Mouse (Mus musculus) heart, postnatal 0 days (tissue): ENCODE results near the gene Gm42906. TPM values are rescaled to one million over a fixed set of nuclear protein-coding genes. Genes with fewer than 3 reads are reported as not detected.
A peak's percentile ranks its signal among the peaks of the same experiment; 100 is the strongest.

Experiments used
- ATAC-seq: fragments of 200-750 bp; cut with Nextera tagmentation; 2 replicates; pipeline ENCODE4 v1.8.0; 2017; ENCODE audit warnings: low read depth, moderate number of reproducible peaks, moderate library complexity; ENCODE audit not compliant: insufficient read depth
- DNase-seq: peaks from one replicate; pipeline ENCODE4 v3.0.0-alpha.2; 2016; ENCODE audit warnings: low spot score
- H3K27ac ChIP-seq: fragments of 300-500 bp; sonication (generic); 2 replicates; pipeline ENCODE4 v1.5.1; 2014; ENCODE audit warnings: low read depth, mild to moderate bottlenecking
- H3K27me3 ChIP-seq: fragments of 300-500 bp; sonication (generic); 2 replicates; pipeline ENCODE4 v1.6.1; 2014; ENCODE audit warnings: low read length, mixed read lengths; ENCODE audit not compliant: control insufficient read depth, insufficient read depth
- H3K36me3 ChIP-seq: fragments of 300-500 bp; sonication (generic); replicated peaks from 2 replicates; pipeline ENCODE4 v1.6.1; 2014; ENCODE audit warnings: low read length, mixed read lengths; ENCODE audit not compliant: control insufficient read depth, insufficient read depth
- H3K4me1 ChIP-seq: fragments of 300-500 bp; sonication (generic); 2 replicates; pipeline ENCODE4 v1.6.1; 2014; ENCODE audit warnings: antibody characterized with exemption; ENCODE audit not compliant: control insufficient read depth, insufficient read depth
- H3K4me2 ChIP-seq: fragments of 300-500 bp; sonication (generic); 2 replicates; pipeline ENCODE4 v1.6.1; 2014; ENCODE audit warnings: low read depth, mild to moderate bottlenecking, low read length, moderate library complexity
- H3K4me3 ChIP-seq: fragments of 300-500 bp; sonication (generic); 2 replicates; pipeline ENCODE4 v1.5.1; 2014; ENCODE audit warnings: low read depth, low read length
- H3K9ac ChIP-seq: fragments of 300-500 bp; sonication (generic); replicated peaks from 2 replicates; pipeline ENCODE4 v1.6.1; 2014; ENCODE audit warnings: low read depth, low read length, mixed read lengths
- H3K9me3 ChIP-seq: fragments of 300-500 bp; sonication (generic); replicated peaks from 2 replicates; pipeline ENCODE4 v1.6.1; 2016; ENCODE audit warnings: low read length; ENCODE audit not compliant: control insufficient read depth
- CTCF ChIP-seq: IDR thresholded peaks from 2 replicates; pipeline ENCODE4 v1.5.1; 2016; ENCODE audit warnings: antibody characterized with exemption, control low read depth, low read depth
- EP300 ChIP-seq: IDR thresholded peaks from 2 replicates; pipeline ENCODE4 v1.6.1; 2016; ENCODE audit warnings: antibody characterized with exemption, low read depth
- WGBS: fragments of 180-500 bp; shearing (Covaris S2); extraction: QIAGEN DNeasy Blood & Tissue Kit; methylation state at CpG from one replicate; pipeline ENCODE4 v1.1.7; 2014; 5-methylcytosine and 5-hydroxymethylcytosine counted together
- polyA plus RNA-seq: library from polyadenylated mRNA; unstranded; fragments of >200 nt; fragmentation: Nextera tagmentation; extraction: Ambion mirVana; gene quantifications from 2 replicates; pipeline ENCODE4 v1.2.1, GENCODE M21; 2015
- total RNA-seq: library from RNA; depleted of rRNA; stranded (reverse); fragments of >200 nt; gene quantifications from 2 replicates; pipeline ENCODE4 v1.2.3, GENCODE M21; 2014; ENCODE audit warnings: low replicate concordance

The Gm42906 gene
- total and polyA plus RNA-seq, 2 experiments from 2014 or later = not detected

DNA sequence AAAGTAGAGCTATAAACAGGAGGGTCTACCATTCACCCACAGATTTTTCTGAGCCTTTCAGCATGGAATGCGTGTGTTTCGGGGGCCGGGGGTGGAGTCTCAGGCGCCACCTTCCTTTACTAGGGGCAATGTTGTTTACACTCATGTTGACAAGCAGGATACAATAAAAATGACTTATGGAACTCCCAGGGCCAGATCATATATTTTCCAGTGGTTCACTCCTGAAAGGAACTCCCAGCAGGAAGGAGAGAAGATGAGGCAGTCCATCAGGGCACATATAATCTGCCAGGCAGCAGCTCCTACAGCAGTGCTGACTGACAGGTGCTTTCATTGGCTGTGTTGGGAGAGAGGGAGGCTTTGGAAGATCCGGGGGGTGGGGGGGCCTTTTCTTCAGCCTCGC lies 260.3 kb downstream of the Gm42906 start:
- Histone ChIP-seq H3K9me3 (no peaks in the 10 kb centered on the region), H3K36me3 (no peaks in the 10 kb centered on the region), H3K27ac (no peak overlapping the region), H3K4me2 (no peak overlapping the region), H3K27me3 (no peaks in the 10 kb centered on the region), H3K4me3 (no peak overlapping the region), H3K9ac (no peak overlapping the region), H3K4me1 (peaks cover 25% of the 10 kb centered on the region)
- ATAC-seq (no peak), DNase-seq (no peak)
- TF ChIP-seq EP300 = no peak
- no peak for TF ChIP-seq CTCF
- WGBS = 83% methylated on average over 6 of the region's 6 CpGs

GRCm38 (mm10) chr5:151166266-151166665 lies 261.7 kb downstream of the Gm42906 start:
- Histone ChIP-seq H3K27me3 (no peaks in the 10 kb centered on the region), H3K4me3 (no peak overlapping the region), H3K4me2 (no peak overlapping the region), H3K4me1 (peaks cover 25% of the 10 kb centered on the region), H3K9me3 (no peaks in the 10 kb centered on the region), H3K36me3 (no peaks in the 10 kb centered on the region), H3K27ac (peak overlapping the region; percentile 65), H3K9ac (no peak overlapping the region)
- DNase-seq (peak; percentile 73), ATAC-seq (peak; percentile 89)
- WGBS = 42% methylated on average over 5 of the region's 5 CpGs
- TF ChIP-seq CTCF (no peak), EP300 (0 out of 2 replicates have a peak, but pooled peaks have one; percentile 30)

GRCm38 (mm10) chr5:151165381-151166016 lies 262.5 kb downstream of the Gm42906 start:
- peaks cover 30% of the 10 kb centered on the region for H3K4me1 ChIP-seq
- peak overlapping the region; percentile 65; the same call in 1 of the 2 replicates for H3K27ac ChIP-seq
- no peak overlapping the region for H3K9ac ChIP-seq
- TF ChIP-seq EP300 = no peak
- no peak for TF ChIP-seq CTCF
- no peaks in the 10 kb centered on the region for H3K36me3 ChIP-seq
- DNase-seq = no peak
- H3K27me3 ChIP-seq = no peaks in the 10 kb centered on the region
- H3K9me3 ChIP-seq = no peaks in the 10 kb centered on the region
- H3K4me3 ChIP-seq = no peak overlapping the region
- H3K4me2 ChIP-seq = no peak overlapping the region
- 67% methylated on average over 6 of the region's 6 CpGs for whole genome bisulfite sequencing
- no peak for ATAC-seq

- no peaks in the 10 kb centered on the region for H3K36me3 ChIP-seq
- WGBS = 72% methylated on average over 4 of the region's 4 CpGs
- H3K9me3 ChIP-seq = no peaks in the 10 kb centered on the region
- DNase-seq (no peak), ATAC-seq (no peak)
- TF ChIP-seq CTCF (no peak), EP300 (no peak)
- H3K27ac ChIP-seq = no peak overlapping the region; the same call in 1 of the 2 replicates
- no peak overlapping the region for H3K4me3 ChIP-seq
- no peak overlapping the region for H3K4me2 ChIP-seq
- no peaks in the 10 kb centered on the region for H3K27me3 ChIP-seq
- H3K9ac ChIP-seq = no peak overlapping the region
- peaks cover 33% of the 10 kb centered on the region for H3K4me1 ChIP-seq
Observed at GRCm38 (mm10) chr5:151164815-151165214, 263.1 kb downstream of the Gm42906 start.

- ATAC-seq = no peak
- Histone ChIP-seq H3K9ac (no peak overlapping the region), H3K4me1 (peaks cover 33% of the 10 kb centered on the region), H3K9me3 (no peaks in the 10 kb centered on the region), H3K4me2 (no peak overlapping the region), H3K4me3 (no peak overlapping the region), H3K27ac (no peak overlapping the region), H3K27me3 (no peaks in the 10 kb centered on the region), H3K36me3 (no peaks in the 10 kb centered on the region)
- DNase-seq = no peak
- TF ChIP-seq EP300 (no peak), CTCF (no peak)
- WGBS = 92% methylated on average over 3 of the region's 3 CpGs
Observed at GRCm38 (mm10) chr5:151162642-151163041, 265.3 kb downstream of the Gm42906 start.

- 60% methylated on average over 1 of the region's 1 CpGs for WGBS
- ATAC-seq (no peak), DNase-seq (no peak)
- Histone ChIP-seq H3K4me2 (no peak overlapping the region), H3K4me1 (peaks cover 23% of the 10 kb centered on the region), H3K36me3 (no peaks in the 10 kb centered on the region), H3K9ac (no peak overlapping the region), H3K4me3 (no peak overlapping the region), H3K9me3 (no peaks in the 10 kb centered on the region), H3K27ac (no peak overlapping the region), H3K27me3 (no peaks in the 10 kb centered on the region)
- TF ChIP-seq EP300 = no peak
- no peak for TF ChIP-seq CTCF
Observed at GRCm38 (mm10) chr5:151155247-151155646, 272.7 kb downstream of the Gm42906 start.
